Comparison of ENCODE assay signal across 26 mouse cellular contexts in genomic region chr4:41710229-41710628, GRCm38 (mm10). TPM values are rescaled to one million over a fixed set of nuclear protein-coding genes. Genes with fewer than 3 reads are reported as not detected.
A peak's percentile ranks its signal among the peaks of the same experiment; 100 is the strongest.
DNase-seq lines count a peak whose midpoint lies in the region; ATAC-seq and TF ChIP-seq lines count a peak whose summit lies in the region.
"Had no signal": no experiment of that assay in that cellular context is flagged by ENCODE, and none has a peak within 500 bp of the region (broad histone marks: within the 10 kb centered on the region; RNA-seq: fewer than 3 reads in every experiment).

No protein-coding gene starts in this region.

- no peak for DNase-seq in liver, postnatal 0 days
- DNase-seq in liver, embryonic 11.5 days (ENCODE audit: low spot score) = no peak
- DNase-seq in 416B (ENCODE audit: low read depth) (peak; percentile 37), ES-CJ7 (ENCODE audit: low read depth, low spot score) (peak; percentile 44)
- DNase-seq: cerebellum, adult 9-10 months; gastrocnemius, postnatal 25 days; heart, postnatal 36 days; kidney, adult 18-20 months; midbrain, embryonic 14.5 days; right cerebral cortex, adult 18-20 months; right cerebral cortex, postnatal 4 days; thymus, postnatal 25 days had no signal

- H3K27me3 ChIP-seq in intestine, postnatal 0 days (replicated peaks; ENCODE audit: control insufficient read depth, insufficient read depth, low read length) = no peaks in the 10 kb centered on the region
- H3K27me3 ChIP-seq in intestine, embryonic 15.5 days (replicated peaks) = 0 out of 2 replicates have a peak, but pooled peaks cover 3% of the 10 kb centered on the region
- peaks cover 14% of the 10 kb centered on the region; the same call in 1 of the 2 replicates for H3K27me3 ChIP-seq in liver, postnatal 0 days (ENCODE audit: insufficient read depth, low read length)
- H3K27me3 ChIP-seq in liver, embryonic 11.5 days (replicated peaks; ENCODE audit: control insufficient read depth, insufficient read depth, low read length) = peaks cover 15% of the 10 kb centered on the region
- peaks cover 6% of the 10 kb centered on the region; the same call in 1 of the 2 replicates for H3K27me3 ChIP-seq in neural tube, embryonic 15.5 days (replicated peaks)
- H3K27me3 ChIP-seq: forebrain, embryonic 15.5 days had no signal

- peaks cover 4% of the 10 kb centered on the region; the same call in 1 of the 2 replicates for H3K4me1 ChIP-seq in intestine, postnatal 0 days (replicated peaks; ENCODE audit: control insufficient read depth, insufficient read depth, low read length)
- peaks cover 31% of the 10 kb centered on the region for H3K4me1 ChIP-seq in intestine, embryonic 15.5 days (replicated peaks)
- H3K4me1 ChIP-seq in liver, postnatal 0 days (ENCODE audit: insufficient read depth) = peaks cover 15% of the 10 kb centered on the region
- peaks cover 10% of the 10 kb centered on the region for H3K4me1 ChIP-seq in liver, embryonic 11.5 days (replicated peaks; ENCODE audit: control insufficient read depth, insufficient read depth, low read length)
- peaks cover 62% of the 10 kb centered on the region for H3K4me1 ChIP-seq in neural tube, embryonic 15.5 days

- no peak overlapping the region for H3K4me3 ChIP-seq in intestine, postnatal 0 days (ENCODE audit: low read depth, low read length)
- no peak overlapping the region for H3K4me3 ChIP-seq in intestine, embryonic 15.5 days (replicated peaks)
- H3K4me3 ChIP-seq in liver, postnatal 0 days (ENCODE audit: low read depth, low read length) = no peak overlapping the region
- no peak overlapping the region for H3K4me3 ChIP-seq in liver, embryonic 11.5 days (ENCODE audit: low read depth, low read length)
- H3K4me3 ChIP-seq in neural tube, embryonic 15.5 days (replicated peaks) = no peak overlapping the region
- H3K4me3 ChIP-seq: forebrain, embryonic 15.5 days; heart, embryonic 15.5 days; limb, embryonic 12.5 days; megakaryocyte, embryonic 14.5 days had no signal

- no peak for ATAC-seq in intestine, postnatal 0 days
- no peak for ATAC-seq in intestine, embryonic 15.5 days
- ATAC-seq in liver, postnatal 0 days = no peak
- ATAC-seq in liver, embryonic 11.5 days (replicated peaks; ENCODE audit: low FRiP score) = no peak
- ATAC-seq in neural tube, embryonic 15.5 days (ENCODE audit: low FRiP score) = no peak
- no peak for ATAC-seq in frontal cortex, adult (ENCODE audit: low TSS enrichment)
- ATAC-seq: activated CD4-positive, CD25-positive, alpha-beta regulatory T cell, adult 4 months; forebrain, embryonic 15.5 days; hindbrain, embryonic 16.5 days had no signal

- H3K36me3 ChIP-seq in intestine, postnatal 0 days (ENCODE audit: control insufficient read depth, insufficient read depth) = no peaks in the 10 kb centered on the region
- no peaks in the 10 kb centered on the region for H3K36me3 ChIP-seq in intestine, embryonic 15.5 days
- H3K36me3 ChIP-seq in liver, postnatal 0 days (replicated peaks; ENCODE audit: insufficient read depth, low read length) = no peaks in the 10 kb centered on the region
- no peaks in the 10 kb centered on the region for H3K36me3 ChIP-seq in liver, embryonic 11.5 days (ENCODE audit: control insufficient read depth, insufficient read depth, low read length)
- no peaks in the 10 kb centered on the region for H3K36me3 ChIP-seq in neural tube, embryonic 15.5 days

- 64% methylated on average over 4 of the region's 4 CpGs for WGBS in intestine, postnatal 0 days
- 65% methylated on average over 4 of the region's 4 CpGs for WGBS in intestine, embryonic 15.5 days
- WGBS in liver, postnatal 0 days (ENCODE audit: insufficient replicate concordance) = 64% methylated on average over 4 of the region's 4 CpGs
- 69% methylated on average over 4 of the region's 4 CpGs for WGBS in liver, embryonic 11.5 days
- WGBS in neural tube, embryonic 15.5 days = 69% methylated on average over 4 of the region's 4 CpGs

- no peak overlapping the region for H3K27ac ChIP-seq in intestine, postnatal 0 days (ENCODE audit: low read depth, low read length)
- H3K27ac ChIP-seq in intestine, embryonic 15.5 days = no peak overlapping the region
- no peak overlapping the region for H3K27ac ChIP-seq in liver, postnatal 0 days (ENCODE audit: low read depth)
- no peak overlapping the region for H3K27ac ChIP-seq in liver, embryonic 11.5 days (ENCODE audit: low read depth, low read length)
- H3K27ac ChIP-seq in neural tube, embryonic 15.5 days (replicated peaks) = no peak overlapping the region
- H3K27ac ChIP-seq: forebrain, embryonic 15.5 days; heart, embryonic 15.5 days; limb, embryonic 12.5 days had no signal

- no peak for TF ChIP-seq EP300 in liver, postnatal 0 days (IDR thresholded peaks at IDR 0.05; ENCODE audit: low read depth)

- TF ChIP-seq CTCF in intestine, postnatal 0 days (IDR thresholded peaks at IDR 0.05; ENCODE audit: low read depth) = peak; percentile 47
- peak; percentile 10; the same call in 1 of the 2 replicates for TF ChIP-seq CTCF in liver, postnatal 0 days (IDR thresholded peaks at IDR 0.05; ENCODE audit: low read depth)

- H3K4me2 ChIP-seq in intestine, postnatal 0 days (replicated peaks; ENCODE audit: low read depth) = no peak overlapping the region
- H3K4me2 ChIP-seq in intestine, embryonic 15.5 days (replicated peaks) = no peak overlapping the region
- H3K4me2 ChIP-seq in liver, postnatal 0 days (ENCODE audit: low read depth, low read length) = no peak overlapping the region
- no peak overlapping the region for H3K4me2 ChIP-seq in liver, embryonic 11.5 days
- H3K4me2 ChIP-seq in neural tube, embryonic 15.5 days = no peak overlapping the region
- H3K4me2 ChIP-seq: forebrain, embryonic 15.5 days; heart, embryonic 15.5 days; limb, embryonic 12.5 days had no signal

- no peaks in the 10 kb centered on the region for H3K9me3 ChIP-seq in intestine, postnatal 0 days (ENCODE audit: control insufficient read depth)
- H3K9me3 ChIP-seq in intestine, embryonic 15.5 days = no peaks in the 10 kb centered on the region
- H3K9me3 ChIP-seq in liver, postnatal 0 days (ENCODE audit: low read length) = no peaks in the 10 kb centered on the region
- H3K9me3 ChIP-seq in liver, embryonic 11.5 days (ENCODE audit: control insufficient read depth, low read length) = no peaks in the 10 kb centered on the region
- H3K9me3 ChIP-seq in neural tube, embryonic 15.5 days (replicated peaks) = no peaks in the 10 kb centered on the region
- H3K9me3 ChIP-seq: forebrain, embryonic 15.5 days; G1E; heart, embryonic 15.5 days; limb, embryonic 12.5 days; megakaryocyte, embryonic 14.5 days had no signal

- no peak overlapping the region for H3K9ac ChIP-seq in intestine, postnatal 0 days (ENCODE audit: low read depth, low read length)
- H3K9ac ChIP-seq in intestine, embryonic 15.5 days = no peak overlapping the region
- H3K9ac ChIP-seq in liver, postnatal 0 days (replicated peaks) = no peak overlapping the region
- no peak overlapping the region for H3K9ac ChIP-seq in liver, embryonic 11.5 days (ENCODE audit: low read depth, low read length)
- H3K9ac ChIP-seq in neural tube, embryonic 15.5 days (replicated peaks) = no peak overlapping the region
- H3K9ac ChIP-seq: forebrain, embryonic 15.5 days; heart, embryonic 15.5 days; limb, embryonic 12.5 days had no signal

RNA-seq across cellular contexts. Expression of gene Rpp25l, which starts 3.1 kb away (rescaled TPM):
- polyA plus RNA-seq in intestine, postnatal 0 days (2015; fragmentation: Nextera tagmentation; extraction: Ambion mirVana) = 47.4 and 51.3 TPM in 2 replicates
- polyA plus RNA-seq in intestine, embryonic 15.5 days (2015; fragmentation: Nextera tagmentation; extraction: Ambion mirVana) = 58.8 and 65.0 TPM in 2 replicates
- polyA plus RNA-seq in liver, postnatal 0 days (2015; fragmentation: Nextera tagmentation; extraction: Ambion mirVana) = 30.9 and 31.7 TPM in 2 replicates
- 67.8 and 71.2 TPM in 2 replicates for polyA plus RNA-seq in liver, embryonic 11.5 days (2014; fragmentation: Nextera tagmentation; extraction: Ambion mirVana)
- 59.3 and 61.1 TPM in 2 replicates for polyA plus RNA-seq in neural tube, embryonic 15.5 days (2015; fragmentation: Nextera tagmentation; extraction: Ambion mirVana)

RNA-seq across cellular contexts. Expression of gene Il11ra1, which starts 10.4 kb away (rescaled TPM):
- polyA plus RNA-seq in intestine, postnatal 0 days (2015; fragmentation: Nextera tagmentation; extraction: Ambion mirVana) = 63.8 and 63.9 TPM in 2 replicates
- 127 and 129 TPM in 2 replicates for polyA plus RNA-seq in intestine, embryonic 15.5 days (2015; fragmentation: Nextera tagmentation; extraction: Ambion mirVana)
- 28.5 and 33.2 TPM in 2 replicates for polyA plus RNA-seq in liver, postnatal 0 days (2015; fragmentation: Nextera tagmentation; extraction: Ambion mirVana)
- 66.8 and 72.9 TPM in 2 replicates for polyA plus RNA-seq in liver, embryonic 11.5 days (2014; fragmentation: Nextera tagmentation; extraction: Ambion mirVana)
- 52.6 and 56.6 TPM in 2 replicates for polyA plus RNA-seq in neural tube, embryonic 15.5 days (2015; fragmentation: Nextera tagmentation; extraction: Ambion mirVana)

RNA-seq across cellular contexts. Expression of gene Dctn3, which starts 12.7 kb away (rescaled TPM):
- 127 and 144 TPM in 2 replicates for polyA plus RNA-seq in intestine, postnatal 0 days (2015; fragmentation: Nextera tagmentation; extraction: Ambion mirVana)
- polyA plus RNA-seq in intestine, embryonic 15.5 days (2015; fragmentation: Nextera tagmentation; extraction: Ambion mirVana) = 122 and 131 TPM in 2 replicates
- 64.0 and 65.2 TPM in 2 replicates for polyA plus RNA-seq in liver, postnatal 0 days (2015; fragmentation: Nextera tagmentation; extraction: Ambion mirVana)
- 107 and 118 TPM in 2 replicates for polyA plus RNA-seq in liver, embryonic 11.5 days (2014; fragmentation: Nextera tagmentation; extraction: Ambion mirVana)
- 271 and 320 TPM in 2 replicates for polyA plus RNA-seq in neural tube, embryonic 15.5 days (2015; fragmentation: Nextera tagmentation; extraction: Ambion mirVana)

RNA-seq across cellular contexts. Expression of gene Cntfr, which starts 13.3 kb away (rescaled TPM):
- 1.9 and 2.8 TPM in 2 replicates for polyA plus RNA-seq in intestine, postnatal 0 days (2015; fragmentation: Nextera tagmentation; extraction: Ambion mirVana)
- 5.1 and 6.4 TPM in 2 replicates for polyA plus RNA-seq in intestine, embryonic 15.5 days (2015; fragmentation: Nextera tagmentation; extraction: Ambion mirVana)
- polyA plus RNA-seq in liver, postnatal 0 days (2015; fragmentation: Nextera tagmentation; extraction: Ambion mirVana) = 0.12 and 0.29 TPM in 2 replicates
- polyA plus RNA-seq in liver, embryonic 11.5 days (2014; fragmentation: Nextera tagmentation; extraction: Ambion mirVana) = 5.2 and 6.0 TPM in 2 replicates
- polyA plus RNA-seq in neural tube, embryonic 15.5 days (2015; fragmentation: Nextera tagmentation; extraction: Ambion mirVana) = 23.1 and 27.2 TPM in 2 replicates
- polyA plus RNA-seq: activated CD4-positive, CD25-positive, alpha-beta regulatory T cell, adult 4 months had no signal

RNA-seq across cellular contexts. Expression of gene Arid3c, which starts 20.7 kb away (rescaled TPM):
- polyA plus RNA-seq in intestine, postnatal 0 days (2015; fragmentation: Nextera tagmentation; extraction: Ambion mirVana) = not detected in 2 replicates
- not detected in 2 replicates for polyA plus RNA-seq in intestine, embryonic 15.5 days (2015; fragmentation: Nextera tagmentation; extraction: Ambion mirVana)
- not detected in 2 replicates for polyA plus RNA-seq in liver, postnatal 0 days (2015; fragmentation: Nextera tagmentation; extraction: Ambion mirVana)
- polyA plus RNA-seq in liver, embryonic 11.5 days (2014; fragmentation: Nextera tagmentation; extraction: Ambion mirVana) = not detected in 2 replicates
- polyA plus RNA-seq in neural tube, embryonic 15.5 days (2015; fragmentation: Nextera tagmentation; extraction: Ambion mirVana) = 1.1 and 1.6 TPM in 2 replicates
- polyA plus RNA-seq: activated CD4-positive, CD25-positive, alpha-beta regulatory T cell, adult 4 months; G1E; heart, embryonic 15.5 days; kidney, embryonic 16.5 days; limb, embryonic 12.5 days; liver, embryonic 16.5 days; stomach, embryonic 14.5 days had no signal

Comparison
In these comparisons a context has a peak if more than half of its experiments do, and no peak if none do; other contexts are left out.
1. DNase-seq: peak in 416B (single experiment) and ES-CJ7 (single experiment); none in liver, postnatal 0 days (single experiment) and liver, embryonic 11.5 days (single experiment).